Mouse (Mus musculus): Measurements from ENCODE around the gene Hist1h1c.
"Not testable (repeated sequence)": the region's sequence is repeated elsewhere in the genome, so short reads cannot be mapped to it uniquely, and the experiment has no call there.

Gene Hist1h1c

GRCm38 (mm10) chr13:23738677-23739068 lies at the start of gene Hist1h1c:
Hist1h1c (plus strand) TSS chr13:23738808.
- peak; percentile 95 for DNase-seq (ENCODE audit: low read depth, low spot score)

GRCm38 (mm10) chr13:23688956-23689355 lies 49.7 kb upstream of the Hist1h1c start:
- no peak for DNase-seq (ENCODE audit: low read depth, low spot score)

GRCm38 (mm10) chr13:23689459-23689858 lies 49.1 kb upstream of the Hist1h1c start:
- DNase-seq (ENCODE audit: low read depth, low spot score): no peak

GRCm38 (mm10) chr13:23693856-23694440 lies 44.7 kb upstream of the Hist1h1c start:
- no peak for DNase-seq (ENCODE audit: low read depth, low spot score)

GRCm38 (mm10) chr13:23694956-23695355 lies 43.7 kb upstream of the Hist1h1c start:
- DNase-seq (ENCODE audit: low read depth, low spot score): no peak

DNA sequence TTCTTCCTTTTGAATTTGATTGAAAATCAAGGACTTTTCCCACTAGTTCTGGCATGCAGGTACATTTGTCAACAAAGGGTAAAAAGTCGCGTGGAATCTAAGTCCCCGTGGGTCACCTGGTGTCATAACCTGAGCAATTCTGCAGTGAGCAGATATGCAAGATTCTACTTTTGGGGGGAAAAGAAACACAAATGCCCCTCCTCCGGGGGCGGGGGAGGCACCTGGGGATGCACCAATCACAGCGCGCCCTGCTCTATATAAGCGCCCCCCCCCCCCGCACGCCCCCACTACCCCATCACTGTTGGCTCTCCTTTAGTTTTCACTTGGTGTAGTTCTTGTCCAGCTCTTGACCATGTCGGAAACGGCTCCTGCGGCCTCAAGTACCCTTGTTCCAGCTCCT lies 43.1 kb upstream of the Hist1h1c start, which contains the start of gene Hist1h1t:
TSS of gene Hist1h1t (plus strand) at position 301 of the 400 bp plus-strand sequence.
- no peak for DNase-seq (ENCODE audit: low read depth, low spot score)

DNA sequence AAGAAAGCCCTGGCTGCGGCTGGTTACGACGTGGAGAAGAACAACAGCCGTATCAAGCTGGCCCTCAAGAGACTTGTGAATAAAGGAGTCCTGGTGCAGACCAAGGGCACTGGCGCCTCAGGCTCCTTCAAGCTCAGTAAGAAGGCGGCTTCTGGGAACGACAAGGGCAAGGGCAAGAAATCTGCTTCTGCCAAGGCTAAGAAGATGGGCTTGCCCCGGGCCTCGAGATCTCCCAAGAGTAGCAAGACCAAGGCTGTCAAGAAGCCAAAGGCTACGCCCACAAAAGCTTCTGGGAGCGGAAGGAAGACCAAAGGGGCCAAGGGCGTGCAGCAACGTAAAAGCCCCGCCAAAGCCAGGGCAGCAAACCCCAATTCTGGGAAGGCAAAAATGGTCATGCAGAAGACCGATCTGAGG lies 42.5 kb upstream of the Hist1h1c start:
- no peak for DNase-seq (ENCODE audit: low read depth, low spot score)

DNA sequence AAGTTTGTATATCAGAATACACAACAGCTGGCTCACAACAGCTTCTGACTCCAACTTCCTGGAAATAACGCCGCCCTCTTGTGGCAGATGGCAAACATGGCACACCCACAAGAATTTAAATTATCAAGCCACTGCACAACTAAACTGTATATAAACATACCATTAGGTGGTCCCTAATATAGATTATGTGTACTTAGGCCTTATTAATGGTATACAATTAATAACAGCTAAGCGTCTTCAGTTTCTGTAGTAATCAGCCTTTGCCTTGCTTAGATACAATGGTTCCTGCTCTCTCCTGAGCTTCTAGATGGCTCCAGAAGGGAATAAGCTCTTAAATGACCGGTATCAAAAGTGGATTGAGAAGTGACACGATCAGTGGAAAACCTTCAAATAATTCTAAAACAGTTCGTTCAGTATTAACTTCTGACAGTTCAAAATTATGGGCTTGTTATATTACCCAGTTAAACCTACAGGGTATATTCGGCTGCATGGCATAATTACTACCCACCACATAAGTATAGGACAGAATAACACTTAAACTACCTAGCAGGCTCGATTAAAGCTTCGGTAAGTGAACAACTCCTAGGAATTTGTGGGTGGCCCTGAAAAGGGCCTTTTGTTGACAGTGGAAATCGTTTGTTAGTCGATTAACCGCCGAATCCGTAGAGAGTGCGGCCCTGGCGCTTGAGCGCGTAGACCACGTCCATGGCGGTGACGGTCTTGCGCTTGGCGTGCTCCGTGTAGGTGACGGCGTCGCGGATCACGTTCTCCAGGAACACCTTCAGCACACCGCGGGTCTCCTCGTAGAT lies 40.9 kb upstream of the Hist1h1c start:
- peak; percentile 81 for DNase-seq (ENCODE audit: low read depth, low spot score)

GRCm38 (mm10) chr13:23698300-23698693 lies 40.3 kb upstream of the Hist1h1c start, which contains the start of gene Hist1h4c:
Hist1h4c (minus strand) TSS chr13:23698454.
- peak; percentile 97 for DNase-seq (ENCODE audit: low read depth, low spot score)

- DNase-seq (ENCODE audit: low read depth, low spot score): no peak
Observed at GRCm38 (mm10) chr13:23698996-23699395, 39.6 kb upstream of the Hist1h1c start.

DNA sequence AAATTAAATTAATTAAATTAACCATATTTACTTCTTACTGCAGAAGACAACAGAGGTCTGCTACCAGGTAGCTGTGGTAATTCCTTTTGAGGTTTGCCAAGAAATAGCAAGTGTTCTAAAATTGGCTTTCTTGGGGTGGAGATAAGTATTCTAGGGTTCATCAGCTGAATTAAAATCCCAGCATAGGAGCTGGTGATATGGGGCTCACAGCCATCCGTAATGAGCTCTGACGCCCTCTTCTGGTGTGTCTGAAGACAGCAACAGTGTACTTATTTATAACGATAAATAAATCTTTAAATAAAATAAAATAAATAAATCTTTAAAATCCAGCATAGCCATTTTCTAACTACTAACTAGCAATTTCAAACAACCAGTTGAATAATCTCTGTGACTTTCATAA lies 38.8 kb upstream of the Hist1h1c start:
- DNase-seq (ENCODE audit: low read depth, low spot score): no peak

GRCm38 (mm10) chr13:23700786-23701520 lies 37.7 kb upstream of the Hist1h1c start:
- DNase-seq (ENCODE audit: low read depth, low spot score): peak; percentile 83

DNA sequence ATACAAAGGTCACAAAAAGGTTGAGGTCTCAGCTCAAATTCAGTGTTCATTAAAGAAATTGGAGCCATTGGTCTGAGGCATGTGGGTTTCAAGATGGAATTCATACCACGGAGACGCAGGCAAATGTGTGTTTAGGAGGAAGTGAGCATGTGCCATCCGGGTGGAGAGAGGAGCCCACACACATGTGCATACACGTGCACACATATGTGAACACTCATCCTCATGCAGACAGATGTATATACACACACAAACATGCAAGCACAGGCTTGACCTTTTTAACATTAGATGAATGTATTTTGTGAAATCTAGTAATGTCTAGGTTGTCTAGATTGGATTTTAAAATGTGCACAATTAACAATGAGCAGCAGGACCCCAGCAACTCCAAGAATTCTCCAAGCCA lies 36.4 kb upstream of the Hist1h1c start:
- no peak for DNase-seq (ENCODE audit: low read depth, low spot score)

- not testable (repeated sequence) for DNase-seq (ENCODE audit: low read depth, low spot score)
Observed at GRCm38 (mm10) chr13:23702801-23703200, 35.8 kb upstream of the Hist1h1c start.

GRCm38 (mm10) chr13:23705751-23706356 lies 32.8 kb upstream of the Hist1h1c start:
- DNase-seq (ENCODE audit: low read depth, low spot score): no peak

DNA sequence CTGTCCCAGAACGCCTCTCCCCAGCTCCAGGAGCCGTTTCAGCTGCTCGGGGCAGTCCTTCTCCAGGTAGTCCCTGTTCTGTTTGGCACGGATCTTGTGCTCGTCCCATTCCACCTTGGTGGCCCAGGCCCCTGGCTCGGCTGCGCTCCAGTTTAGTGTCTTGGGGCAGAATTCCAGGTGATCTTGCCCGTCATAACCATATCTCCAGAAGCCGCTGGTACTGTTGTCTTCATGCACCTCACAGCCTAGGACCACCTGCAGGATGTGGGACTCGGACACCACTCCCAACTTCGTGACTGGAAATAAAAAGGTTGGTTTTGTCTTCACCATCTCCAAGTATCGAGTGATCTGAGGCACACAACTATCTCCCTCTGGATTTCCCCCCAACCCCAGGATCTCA lies 31.8 kb upstream of the Hist1h1c start:
- no peak for DNase-seq (ENCODE audit: low read depth, low spot score)

- DNase-seq (ENCODE audit: low read depth, low spot score): no peak
Observed at GRCm38 (mm10) chr13:23708041-23708440, 30.6 kb upstream of the Hist1h1c start.

- DNase-seq (ENCODE audit: low read depth, low spot score): no peak
Observed at GRCm38 (mm10) chr13:23708654-23709053, 30.0 kb upstream of the Hist1h1c start.

DNA sequence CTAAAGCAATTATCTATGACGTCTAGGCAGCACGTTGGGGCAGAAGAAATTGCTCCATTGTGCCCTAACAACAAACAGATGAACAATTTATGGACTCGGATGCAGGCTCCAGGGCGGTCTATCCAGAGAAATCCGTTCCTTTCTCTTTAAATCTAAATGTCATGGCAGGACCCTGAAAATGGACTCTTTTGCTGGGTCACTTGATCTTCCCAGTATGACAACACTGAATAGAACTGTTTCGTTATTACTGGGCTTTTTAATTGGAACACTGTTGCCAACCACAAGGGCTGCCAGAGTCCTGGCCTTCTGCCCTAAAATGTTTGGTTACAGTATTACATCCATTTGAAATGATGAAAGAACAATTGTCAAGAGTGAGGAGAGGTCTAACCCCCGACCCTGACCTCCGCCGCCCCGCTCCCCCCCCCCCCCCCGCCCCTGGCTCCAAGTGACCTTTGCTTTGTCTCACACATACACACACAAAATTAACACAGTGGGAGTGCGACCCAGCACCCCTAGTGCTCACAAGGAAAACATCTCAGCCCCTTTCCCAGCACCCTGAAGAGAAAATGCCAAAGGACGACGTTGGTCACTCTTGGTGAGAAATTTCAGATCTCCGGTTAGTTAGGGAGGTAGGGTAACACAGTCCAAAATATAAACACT lies 28.8 kb upstream of the Hist1h1c start:
- no peak for DNase-seq (ENCODE audit: low read depth, low spot score)

- peak; percentile 83 for DNase-seq (ENCODE audit: low read depth, low spot score)
Observed at GRCm38 (mm10) chr13:23710374-23711089, 28.1 kb upstream of the Hist1h1c start, which contains the start of gene Hfe. Hfe (minus strand) TSS chr13:23710854.

All from CD4-positive helper T cell, adult 2 months (primary cell).